Mouse (Mus musculus): Measurements from ENCODE around the gene Zbtb7a. TPM values are rescaled to one million over a fixed set of nuclear protein-coding genes. Genes with fewer than 3 reads are reported as not detected.
"Not testable (repeated sequence)": the region's sequence is repeated elsewhere in the genome, so short reads cannot be mapped to it uniquely, and the experiment has no call there.

Zbtb7a gene
- polyA plus RNA-seq, 1 experiment from 2014 or later: 10.1 TPM

- Histone ChIP-seq H3K9ac (ENCODE audit: low read length) (peak overlapping the region; percentile 98), H3K4me1 (replicated peaks; ENCODE audit: control insufficient read depth, insufficient read depth, low read length) (peaks cover 28% of the 10 kb centered on the region), H3K4me2 (ENCODE audit: low read depth, low read length, severe bottlenecking) (peak overlapping the region; percentile 99), H3K27me3 (ENCODE audit: control insufficient read depth, insufficient read depth, low read length) (no peaks in the 10 kb centered on the region), H3K9me3 (ENCODE audit: control insufficient read depth, low read length) (no peaks in the 10 kb centered on the region), H3K4me3 (ENCODE audit: low read depth, low read length) (peak overlapping the region; percentile 100), H3K27ac (ENCODE audit: low read depth, low read length) (peak overlapping the region; percentile 77), H3K36me3 (ENCODE audit: control insufficient read depth, insufficient read depth, low read length) (peaks cover 43% of the 10 kb centered on the region)
- 20% methylated on average over 16 of the region's 16 CpGs for WGBS
- ATAC-seq (replicated peaks; ENCODE audit: low FRiP score) (no peak), DNase-seq (ENCODE audit: low spot score) (no peak)
Measured at GRCm38 (mm10) chr10:81177491-81177925, 42.5 kb downstream of the Zbtb7a start.

GRCm38 (mm10) chr10:81177958-81178712, 43.1 kb downstream of the Zbtb7a start:
- Histone ChIP-seq H3K27ac (ENCODE audit: low read depth, low read length) (no peak overlapping the region), H3K4me3 (ENCODE audit: low read depth, low read length) (peak overlapping the region; percentile 100), H3K36me3 (ENCODE audit: control insufficient read depth, insufficient read depth, low read length) (peaks cover 43% of the 10 kb centered on the region), H3K27me3 (ENCODE audit: control insufficient read depth, insufficient read depth, low read length) (no peaks in the 10 kb centered on the region), H3K4me1 (replicated peaks; ENCODE audit: control insufficient read depth, insufficient read depth, low read length) (peaks cover 28% of the 10 kb centered on the region), H3K9me3 (ENCODE audit: control insufficient read depth, low read length) (no peaks in the 10 kb centered on the region), H3K4me2 (ENCODE audit: low read depth, low read length, severe bottlenecking) (peak overlapping the region; percentile 99), H3K9ac (ENCODE audit: low read length) (peak overlapping the region; percentile 98)
- 73% methylated on average over 14 of the region's 14 CpGs for WGBS
- DNase-seq (ENCODE audit: low spot score): no peak
- ATAC-seq (replicated peaks; ENCODE audit: low FRiP score): no peak

DNA sequence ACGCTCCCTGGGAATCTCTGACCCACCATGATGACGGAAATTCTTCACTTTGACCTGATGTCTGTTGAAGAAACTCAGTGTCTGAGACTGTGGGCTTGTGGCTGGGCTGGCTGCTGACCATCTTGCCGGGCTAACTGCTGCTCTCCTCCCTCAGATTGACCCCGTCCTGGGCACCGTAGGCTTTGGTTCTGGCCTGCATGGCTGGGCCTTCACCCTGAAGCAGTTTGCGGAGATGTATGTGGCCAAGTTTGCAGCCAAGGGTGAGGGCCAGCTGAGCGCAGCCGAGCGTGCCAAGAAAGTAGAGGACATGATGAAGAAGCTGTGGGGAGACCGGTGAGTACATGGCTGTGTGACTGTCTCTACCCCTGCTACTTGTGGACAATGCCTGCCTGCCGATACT, 43.9 kb downstream of the Zbtb7a start:
- H3K4me3 ChIP-seq (ENCODE audit: low read depth, low read length): no peak overlapping the region
- H3K4me2 ChIP-seq (ENCODE audit: low read depth, low read length, severe bottlenecking): no peak overlapping the region
- DNase-seq (ENCODE audit: low spot score): no peak
- peaks cover 29% of the 10 kb centered on the region for H3K4me1 ChIP-seq (replicated peaks; ENCODE audit: control insufficient read depth, insufficient read depth, low read length)
- H3K27ac ChIP-seq (ENCODE audit: low read depth, low read length): no peak overlapping the region
- 91% methylated on average over 11 of the region's 11 CpGs for WGBS
- no peaks in the 10 kb centered on the region for H3K27me3 ChIP-seq (ENCODE audit: control insufficient read depth, insufficient read depth, low read length)
- H3K9ac ChIP-seq (ENCODE audit: low read length): no peak overlapping the region
- H3K36me3 ChIP-seq (ENCODE audit: control insufficient read depth, insufficient read depth, low read length): peaks cover 43% of the 10 kb centered on the region
- no peak for ATAC-seq (replicated peaks; ENCODE audit: low FRiP score)
- H3K9me3 ChIP-seq (ENCODE audit: control insufficient read depth, low read length): no peaks in the 10 kb centered on the region

DNA sequence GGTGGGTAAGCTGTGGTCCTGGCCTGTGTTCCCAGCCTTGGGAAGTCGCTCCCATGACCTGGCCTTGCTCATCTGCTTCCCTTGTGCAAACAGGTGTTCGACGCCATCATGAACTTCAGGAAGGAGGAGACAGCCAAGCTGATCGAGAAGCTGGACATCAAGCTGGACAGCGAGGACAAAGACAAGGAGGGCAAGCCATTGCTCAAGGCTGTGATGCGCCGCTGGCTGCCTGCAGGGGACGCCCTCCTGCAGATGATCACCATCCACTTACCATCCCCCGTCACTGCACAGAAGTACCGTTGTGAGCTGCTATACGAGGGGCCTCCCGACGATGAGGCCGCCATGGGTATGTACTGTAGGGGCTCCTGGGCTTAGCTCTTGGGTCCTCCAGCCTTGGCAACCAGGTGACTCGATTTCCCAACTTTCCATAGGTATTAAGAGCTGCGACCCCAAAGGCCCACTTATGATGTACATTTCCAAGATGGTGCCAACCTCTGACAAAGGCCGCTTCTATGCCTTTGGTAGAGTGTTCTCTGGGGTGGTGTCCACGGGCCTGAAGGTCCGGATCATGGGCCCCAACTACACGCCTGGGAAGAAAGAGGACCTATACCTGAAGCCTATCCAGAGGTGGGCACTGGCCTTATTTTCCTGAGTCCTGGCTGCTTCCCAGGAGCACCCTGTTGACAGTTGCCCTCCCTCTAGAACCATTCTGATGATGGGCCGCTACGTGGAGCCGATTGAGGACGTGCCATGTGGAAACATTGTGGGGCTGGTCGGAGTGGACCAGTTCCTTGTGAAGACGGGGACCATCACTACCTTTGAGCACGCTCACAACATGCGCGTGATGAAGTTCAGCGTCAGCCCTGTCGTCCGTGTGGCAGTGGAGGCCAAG, 44.7 kb downstream of the Zbtb7a start:
- Histone ChIP-seq H3K9ac (ENCODE audit: low read length) (no peak overlapping the region), H3K4me3 (ENCODE audit: low read depth, low read length) (no peak overlapping the region), H3K27me3 (ENCODE audit: control insufficient read depth, insufficient read depth, low read length) (no peaks in the 10 kb centered on the region), H3K9me3 (ENCODE audit: control insufficient read depth, low read length) (no peaks in the 10 kb centered on the region), H3K27ac (ENCODE audit: low read depth, low read length) (no peak overlapping the region), H3K36me3 (ENCODE audit: control insufficient read depth, insufficient read depth, low read length) (peaks cover 43% of the 10 kb centered on the region), H3K4me1 (replicated peaks; ENCODE audit: control insufficient read depth, insufficient read depth, low read length) (peaks cover 28% of the 10 kb centered on the region), H3K4me2 (ENCODE audit: low read depth, low read length, severe bottlenecking) (no peak overlapping the region)
- 90% methylated on average over 32 of the region's 32 CpGs for WGBS
- DNase-seq (ENCODE audit: low spot score) (no peak), ATAC-seq (replicated peaks; ENCODE audit: low FRiP score) (no peak)

GRCm38 (mm10) chr10:81180946-81181345, 45.9 kb downstream of the Zbtb7a start:
- Histone ChIP-seq H3K27ac (ENCODE audit: low read depth, low read length) (no peak overlapping the region), H3K4me1 (replicated peaks; ENCODE audit: control insufficient read depth, insufficient read depth, low read length) (peaks cover 21% of the 10 kb centered on the region), H3K9ac (ENCODE audit: low read length) (no peak overlapping the region), H3K4me3 (ENCODE audit: low read depth, low read length) (no peak overlapping the region), H3K9me3 (ENCODE audit: control insufficient read depth, low read length) (no peaks in the 10 kb centered on the region), H3K4me2 (ENCODE audit: low read depth, low read length, severe bottlenecking) (no peak overlapping the region), H3K27me3 (ENCODE audit: control insufficient read depth, insufficient read depth, low read length) (no peaks in the 10 kb centered on the region), H3K36me3 (ENCODE audit: control insufficient read depth, insufficient read depth, low read length) (peaks cover 43% of the 10 kb centered on the region)
- DNase-seq (ENCODE audit: low spot score) (no peak), ATAC-seq (replicated peaks; ENCODE audit: low FRiP score) (no peak)
- WGBS: 92% methylated on average over 13 of the region's 13 CpGs

DNA sequence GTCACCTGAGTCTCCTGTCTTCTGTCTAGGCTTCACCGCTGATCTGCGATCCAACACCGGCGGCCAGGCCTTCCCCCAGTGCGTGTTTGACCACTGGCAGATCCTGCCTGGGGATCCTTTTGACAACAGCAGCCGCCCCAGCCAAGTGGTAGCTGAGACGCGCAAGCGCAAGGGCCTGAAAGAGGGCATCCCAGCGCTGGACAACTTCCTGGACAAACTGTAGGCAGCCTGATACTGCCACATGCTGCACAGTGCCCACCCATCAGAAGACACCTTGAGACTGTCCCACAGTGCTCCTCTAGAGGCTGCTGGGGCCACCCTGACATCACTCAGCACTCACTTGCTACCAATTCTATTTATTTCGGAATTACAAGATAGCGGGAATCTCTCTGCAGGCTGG, 46.8 kb downstream of the Zbtb7a start:
- Histone ChIP-seq H3K36me3 (ENCODE audit: control insufficient read depth, insufficient read depth, low read length) (peaks cover 43% of the 10 kb centered on the region), H3K4me1 (replicated peaks; ENCODE audit: control insufficient read depth, insufficient read depth, low read length) (peaks cover 21% of the 10 kb centered on the region)
- DNase-seq (ENCODE audit: low spot score); H3K4me3 ChIP-seq (ENCODE audit: low read depth, low read length); H3K27ac ChIP-seq (ENCODE audit: low read depth, low read length); H3K4me2 ChIP-seq (ENCODE audit: low read depth, low read length, severe bottlenecking); H3K27me3 ChIP-seq (ENCODE audit: control insufficient read depth, insufficient read depth, low read length); ATAC-seq (replicated peaks; ENCODE audit: low FRiP score); H3K9ac ChIP-seq (ENCODE audit: low read length); H3K9me3 ChIP-seq (ENCODE audit: control insufficient read depth, low read length): not testable (repeated sequence)
- WGBS: 80% methylated on average over 12 of the region's 12 CpGs

DNA sequence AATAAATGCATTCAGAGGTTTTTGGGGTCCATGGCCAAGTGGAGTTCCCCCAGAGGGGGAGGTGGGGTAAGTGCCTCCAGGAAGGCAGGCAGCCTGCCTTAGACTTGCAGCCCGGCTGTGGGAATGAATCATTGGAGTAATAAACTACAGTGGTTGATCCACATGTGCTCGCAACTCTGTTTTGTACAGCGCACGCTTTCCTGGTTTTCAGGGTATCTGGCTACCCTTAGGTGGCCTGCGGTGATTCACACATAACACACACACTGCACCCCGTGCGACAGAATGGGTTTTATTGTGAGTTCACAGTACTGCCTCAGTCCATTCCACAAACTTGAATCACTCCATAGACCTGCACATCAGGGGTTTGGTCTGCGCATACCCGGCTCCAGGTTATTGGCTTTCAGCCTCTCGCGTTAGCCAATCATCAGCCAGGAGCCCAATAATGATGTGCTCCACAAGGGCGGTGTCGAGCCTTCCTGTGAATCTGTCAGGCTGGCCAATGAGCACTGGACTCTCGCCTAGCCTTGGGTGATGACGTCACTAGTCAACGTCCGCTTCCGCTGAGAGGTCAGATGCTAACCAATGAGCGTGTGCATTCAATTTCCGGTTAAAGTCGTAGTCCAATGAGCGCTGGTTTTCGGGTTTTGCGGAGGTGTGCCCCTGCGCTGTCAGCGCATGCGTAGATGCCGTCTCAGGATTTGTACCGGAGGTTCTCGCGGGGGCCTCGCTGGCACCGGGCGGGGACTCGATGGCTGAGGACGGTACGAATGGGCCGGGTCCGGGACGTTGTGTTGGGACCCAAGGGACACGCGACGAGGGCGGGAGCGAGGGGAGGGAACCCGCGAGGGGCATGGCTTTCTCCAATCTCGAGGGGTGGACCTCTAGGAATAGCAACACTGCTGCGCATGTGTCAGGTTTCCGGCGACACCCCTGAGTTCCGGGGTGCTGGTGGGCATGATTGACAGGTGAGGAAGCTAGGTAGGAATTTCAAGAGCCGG, 47.6 kb downstream of the Zbtb7a start, which contains the start of gene Dapk3:
Gene Dapk3, plus strand, starts transcription at position 670 of the 998 bp plus-strand sequence.
- H3K4me1 ChIP-seq (replicated peaks; ENCODE audit: control insufficient read depth, insufficient read depth, low read length): peaks cover 18% of the 10 kb centered on the region
- peak; percentile 95 for ATAC-seq (replicated peaks; ENCODE audit: low FRiP score)

DNA sequence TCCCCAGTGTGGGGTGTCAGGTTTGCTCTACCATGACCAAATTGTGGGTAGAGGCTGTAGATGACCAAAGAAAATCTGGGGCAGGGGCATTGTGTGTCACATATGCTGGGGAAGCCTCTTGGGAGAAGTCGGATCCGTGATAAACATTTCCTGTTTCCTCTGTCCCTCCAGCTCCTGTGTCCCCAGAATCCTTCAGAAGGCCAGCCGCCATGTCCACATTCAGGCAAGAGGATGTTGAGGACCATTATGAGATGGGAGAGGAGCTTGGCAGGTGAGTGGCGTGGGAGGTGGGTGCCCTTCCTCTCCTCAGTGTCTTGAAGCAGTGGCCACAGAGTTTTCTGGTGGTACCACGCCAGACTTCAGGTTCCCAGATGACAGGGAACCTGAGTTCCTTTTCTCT, 48.8 kb downstream of the Zbtb7a start, which contains the start of gene 4930442H23Rik:
Gene 4930442H23Rik, minus strand, starts transcription at position 45 of the 400 bp plus-strand sequence.
- DNase-seq (ENCODE audit: low spot score) (no peak), ATAC-seq (replicated peaks; ENCODE audit: low FRiP score) (no peak)
- Histone ChIP-seq H3K27ac (ENCODE audit: low read depth, low read length) (peak within 1 kb of the TSS; percentile 59), H3K4me2 (ENCODE audit: low read depth, low read length, severe bottlenecking) (peak within 1 kb of the TSS; percentile 68), H3K4me3 (ENCODE audit: low read depth, low read length) (peak within 1 kb of the TSS; percentile 66), H3K27me3 (ENCODE audit: control insufficient read depth, insufficient read depth, low read length) (no peaks in the 10 kb centered on the region), H3K36me3 (ENCODE audit: control insufficient read depth, insufficient read depth, low read length) (peaks cover 32% of the 10 kb centered on the region), H3K9me3 (ENCODE audit: control insufficient read depth, low read length) (no peaks in the 10 kb centered on the region), H3K4me1 (replicated peaks; ENCODE audit: control insufficient read depth, insufficient read depth, low read length) (peaks cover 11% of the 10 kb centered on the region), H3K9ac (ENCODE audit: low read length) (peak within 1 kb of the TSS; percentile 69)
- 88% methylated on average over 5 of the region's 5 CpGs for WGBS

More for the DNA sequence above, 47.6 kb downstream of the Zbtb7a start, which contains the start of gene Dapk3:
- H3K27me3 ChIP-seq (ENCODE audit: control insufficient read depth, insufficient read depth, low read length): no peaks in the 10 kb centered on the region
- H3K4me2 ChIP-seq (ENCODE audit: low read depth, low read length, severe bottlenecking): peak within 1 kb of the TSS; percentile 68
- no peaks in the 10 kb centered on the region for H3K9me3 ChIP-seq (ENCODE audit: control insufficient read depth, low read length)
- peak; percentile 97 for DNase-seq (ENCODE audit: low spot score)
- 5% methylated on average over 53 of the region's 53 CpGs for WGBS
- peak within 1 kb of the TSS; percentile 69 for H3K9ac ChIP-seq (ENCODE audit: low read length)
- peaks cover 43% of the 10 kb centered on the region for H3K36me3 ChIP-seq (ENCODE audit: control insufficient read depth, insufficient read depth, low read length)
- peak within 1 kb of the TSS; percentile 59 for H3K27ac ChIP-seq (ENCODE audit: low read depth, low read length)
- H3K4me3 ChIP-seq (ENCODE audit: low read depth, low read length): peak within 1 kb of the TSS; percentile 66
